Mouse (Mus musculus): ENCODE measurements around the gene Dazap1.

Gene Dazap1

DNA sequence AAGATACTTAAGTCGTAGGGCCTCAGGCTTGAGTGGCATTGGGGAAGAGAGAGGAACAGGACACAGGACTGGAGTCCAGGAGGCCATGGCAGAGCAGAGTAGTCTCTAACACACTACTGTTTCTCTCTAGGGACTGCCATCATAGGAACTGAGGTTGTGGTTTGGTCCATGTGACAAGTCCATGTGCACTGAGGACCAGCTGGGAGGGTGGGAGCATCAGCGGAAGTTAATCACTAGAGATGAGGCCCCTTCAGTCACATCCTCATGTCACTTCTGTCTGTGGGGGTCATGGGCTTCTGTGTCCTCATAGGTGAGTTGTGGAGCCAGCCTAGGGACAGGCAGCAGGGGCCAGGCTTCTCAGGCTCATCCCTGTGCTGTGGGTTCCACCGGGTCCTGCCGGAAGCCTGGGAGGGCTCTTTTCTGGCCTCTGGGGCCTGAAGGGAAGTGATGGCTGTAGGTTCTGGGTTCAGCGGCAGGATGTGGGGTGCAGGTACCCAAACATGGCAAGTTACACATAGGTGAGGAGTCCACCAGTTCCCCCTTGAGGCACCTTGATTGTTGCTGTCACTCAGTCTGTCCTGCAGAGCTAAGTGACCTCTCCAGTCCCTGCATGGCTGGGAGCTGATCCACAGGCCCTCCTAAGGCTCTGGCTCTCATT is 10.0 kb downstream of the Dazap1 start:
- in situ Hi-C loops (cut with MboI, MseI), result no loop called here

GRCm38 (mm10) chr10:80271870-80272585 is 10.7 kb downstream of the Dazap1 start:
- in situ Hi-C loops (cut with MboI, MseI), result no loop called here

DNA sequence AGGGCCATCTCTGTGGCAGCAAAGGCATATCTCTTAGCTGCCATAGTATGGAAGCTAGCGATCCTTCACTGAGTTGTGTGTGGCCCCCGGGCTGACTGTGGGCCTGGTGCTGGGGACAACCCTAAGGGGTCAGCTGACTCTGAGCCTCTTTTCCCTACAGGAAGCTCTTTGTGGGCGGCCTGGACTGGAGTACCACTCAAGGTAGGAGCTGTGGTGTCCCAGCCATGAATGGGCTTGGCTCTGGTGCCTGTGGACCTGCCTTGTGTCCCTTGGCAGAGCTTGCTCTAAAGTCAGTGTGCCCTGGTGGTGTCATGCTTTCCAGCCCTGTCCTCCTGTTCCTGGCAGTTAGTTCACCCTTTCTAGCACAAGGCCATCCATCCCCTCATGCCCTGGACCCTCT is 12.6 kb downstream of the Dazap1 start:
- in situ Hi-C loops (cut with MboI, MseI), result no loop called here

- in situ Hi-C loops (cut with MboI, MseI), result no loop called here
These were observed 15.0 kb downstream of the Dazap1 start for GRCm38 (mm10) chr10:80276238-80276637.

DNA sequence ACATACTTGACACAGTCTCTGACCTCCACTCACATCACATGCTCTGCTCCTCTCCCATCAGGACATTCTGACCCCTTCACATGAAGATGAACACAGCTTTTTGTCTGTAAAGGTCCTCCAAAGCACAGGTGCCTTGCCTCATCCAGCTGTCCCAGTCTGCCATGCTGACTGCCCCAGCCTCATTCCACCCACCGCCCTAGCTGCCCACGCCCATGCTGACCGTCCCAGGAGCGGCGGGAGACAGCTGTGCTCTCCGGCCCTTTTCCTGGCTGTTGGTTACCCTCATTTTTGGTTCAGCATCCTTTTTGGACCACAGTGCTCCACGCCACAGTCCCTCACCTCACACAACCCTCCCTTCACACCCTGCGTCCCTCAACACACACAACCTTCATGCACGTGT is 17.1 kb downstream of the Dazap1 start:
- in situ Hi-C loops (cut with MboI, MseI), result no loop called here

- in situ Hi-C loops (cut with MboI, MseI), result no loop called here
These were observed 18.0 kb downstream of the Dazap1 start for GRCm38 (mm10) chr10:80279273-80279672.

- in situ Hi-C loops (cut with MboI, MseI), result no loop called here
These were observed 20.0 kb downstream of the Dazap1 start for GRCm38 (mm10) chr10:80281304-80281703.

- in situ Hi-C loops (cut with MboI, MseI), result no loop called here
These were observed 20.7 kb downstream of the Dazap1 start for GRCm38 (mm10) chr10:80281921-80282371.

DNA sequence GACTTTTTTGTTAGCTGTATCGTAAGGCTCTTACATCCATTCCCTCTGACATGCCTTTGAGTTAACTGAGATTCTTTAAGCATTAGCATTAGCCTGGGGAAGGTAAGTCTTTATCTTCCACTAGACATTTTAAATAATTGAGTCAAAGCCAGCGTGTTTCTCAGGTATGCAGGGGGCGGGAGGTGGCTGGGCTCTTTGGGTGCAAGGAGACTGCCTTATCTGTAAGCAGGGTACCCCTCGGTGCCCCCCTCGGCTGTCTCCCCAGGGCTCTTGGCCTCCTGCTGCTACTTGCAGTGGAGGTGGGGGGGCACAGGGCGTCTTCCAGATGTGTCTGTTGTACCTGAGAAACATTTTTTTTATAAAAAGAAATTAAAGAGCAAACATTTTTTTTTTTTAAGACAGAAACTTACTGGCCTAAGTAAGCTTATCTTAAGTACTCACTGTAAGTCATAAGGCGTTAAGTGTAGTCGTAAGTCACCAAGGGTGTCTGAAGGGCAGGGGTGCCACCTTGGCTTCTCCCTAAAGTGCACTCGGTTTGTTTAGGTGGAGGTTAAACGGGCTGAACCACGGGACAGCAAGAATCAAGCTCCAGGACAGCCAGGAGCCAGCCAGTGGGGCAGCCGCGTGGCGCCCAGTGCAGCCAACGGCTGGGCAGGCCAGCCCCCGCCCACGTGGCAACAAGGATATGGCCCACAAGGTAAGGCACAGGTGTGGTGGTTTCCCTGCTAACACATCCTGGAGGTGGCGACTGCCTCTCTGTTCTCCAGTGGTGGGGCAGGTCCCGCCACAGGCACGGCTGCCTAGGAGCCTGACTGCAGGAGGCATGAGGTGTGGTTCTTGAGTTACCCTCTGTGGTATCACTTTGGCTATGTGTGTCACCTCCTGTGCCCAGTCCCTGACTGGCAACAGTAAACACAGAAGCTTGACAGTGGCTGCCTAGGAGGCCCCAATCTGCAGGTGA is 21.5 kb downstream of the Dazap1 start:
- in situ Hi-C loops (cut with MboI, MseI), result no loop called here

DNA sequence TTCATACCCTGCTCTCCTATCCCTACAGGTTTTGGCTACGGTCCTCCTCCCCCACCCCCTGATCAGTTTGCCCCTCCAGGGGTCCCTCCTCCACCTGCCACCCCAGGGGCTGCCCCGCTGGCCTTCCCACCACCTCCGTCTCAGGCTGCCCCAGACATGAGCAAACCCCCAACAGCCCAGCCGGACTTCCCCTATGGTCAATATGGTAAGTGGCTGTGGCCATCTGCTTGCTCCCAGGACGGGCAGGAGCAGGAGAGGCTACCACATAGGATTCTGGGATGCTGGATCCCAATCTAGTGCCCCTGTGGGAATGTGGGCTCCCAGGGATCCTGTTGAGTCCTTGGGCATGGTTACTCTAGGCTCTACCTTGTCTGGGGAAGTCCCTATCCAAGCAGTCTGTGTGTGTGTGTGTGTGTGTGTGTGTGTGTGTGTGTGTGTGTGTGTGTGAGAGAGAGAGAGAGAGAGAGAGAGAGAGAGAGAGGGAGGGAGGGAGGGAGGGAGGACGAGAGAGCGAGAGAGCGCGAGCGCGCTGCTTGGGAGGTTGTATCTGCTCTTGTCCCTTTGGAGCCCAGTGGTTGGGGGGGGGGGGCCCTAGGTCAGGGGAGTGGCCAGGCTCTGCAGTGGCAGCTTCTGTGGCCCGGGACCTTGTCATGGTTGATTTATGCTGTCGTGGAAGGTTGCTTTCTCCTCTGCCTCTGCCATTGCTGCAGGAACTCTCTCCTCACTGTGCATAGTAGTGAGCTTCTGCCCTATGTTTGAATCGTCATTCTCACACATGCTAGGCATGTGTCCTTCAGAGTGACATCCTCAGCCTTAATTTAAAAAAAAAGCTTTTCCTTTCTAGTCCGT is 24.2 kb downstream of the Dazap1 start:
- in situ Hi-C loops (cut with MboI, MseI), result no loop called here

- in situ Hi-C loops (cut with MboI, MseI), result no loop called here
These were observed 26.8 kb downstream of the Dazap1 start for GRCm38 (mm10) chr10:80288097-80288496.

DNA sequence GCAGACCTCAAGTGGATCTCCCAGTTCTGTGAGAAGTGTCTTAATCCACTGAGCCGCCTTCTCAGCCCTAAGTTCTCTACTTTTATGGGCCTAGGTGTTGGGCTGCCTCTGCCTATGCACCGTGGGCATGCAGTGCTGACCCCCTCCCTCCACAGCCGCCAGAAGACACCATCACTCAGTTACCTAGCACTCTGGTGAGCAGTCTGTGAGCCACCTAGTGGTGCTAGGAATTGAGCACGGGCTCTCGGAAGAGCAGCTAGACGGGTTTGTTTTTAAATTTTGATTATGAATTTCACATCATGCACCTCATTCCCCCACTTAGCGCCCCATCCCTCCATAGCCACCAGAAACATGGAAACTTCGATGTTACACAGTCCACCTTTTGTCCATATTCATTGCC is 27.4 kb downstream of the Dazap1 start:
- in situ Hi-C loops (cut with MboI, MseI), result no loop called here

GRCm38 (mm10) chr10:80292251-80293146 is 31.2 kb downstream of the Dazap1 start, which contains the start of gene Rps15:
TSS of gene Rps15 (plus strand) at chr10:80292453.
- in situ Hi-C loops (cut with MboI, MseI), result no loop called here

DNA sequence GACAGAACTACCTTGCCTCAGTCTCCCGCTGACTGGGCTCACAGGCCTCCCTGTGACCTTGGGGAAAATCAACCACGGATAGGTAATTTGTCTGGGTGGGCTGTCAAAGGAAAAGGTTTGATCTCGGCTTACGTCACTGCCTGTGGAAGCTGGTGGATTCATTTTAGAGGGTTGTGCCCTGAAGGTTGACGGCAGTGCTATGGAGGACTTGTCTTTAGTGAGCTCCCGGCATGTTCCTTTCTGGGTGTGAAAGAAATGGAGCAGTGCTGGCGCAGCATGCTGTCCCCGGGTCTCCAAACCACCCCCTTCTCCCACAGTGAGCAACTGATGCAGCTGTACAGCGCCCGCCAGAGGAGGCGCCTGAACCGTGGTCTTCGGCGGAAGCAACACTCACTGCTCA is 32.0 kb downstream of the Dazap1 start:
- in situ Hi-C loops (cut with MboI, MseI), result no loop called here

DNA sequence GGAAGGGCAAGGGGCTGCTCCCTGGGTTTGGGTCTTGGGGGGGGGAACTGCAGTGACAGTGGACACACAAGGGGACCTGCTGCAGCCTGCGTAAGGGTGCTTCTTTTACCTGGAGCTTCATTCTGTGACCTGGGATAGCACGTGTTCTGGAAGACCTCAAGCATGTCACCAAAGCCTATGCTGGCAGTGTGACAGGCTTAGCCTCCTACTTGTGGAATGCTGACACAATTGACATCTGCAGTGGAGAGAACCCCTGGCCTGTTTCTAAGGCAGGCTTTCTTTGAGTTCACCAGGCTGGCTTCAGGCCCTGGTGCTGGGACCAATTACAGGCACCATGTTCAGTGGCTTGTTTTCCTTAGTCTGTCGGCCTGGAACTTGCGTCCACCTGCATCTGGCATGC is 33.0 kb downstream of the Dazap1 start:
- in situ Hi-C loops (cut with MboI, MseI), result no loop called here

DNA sequence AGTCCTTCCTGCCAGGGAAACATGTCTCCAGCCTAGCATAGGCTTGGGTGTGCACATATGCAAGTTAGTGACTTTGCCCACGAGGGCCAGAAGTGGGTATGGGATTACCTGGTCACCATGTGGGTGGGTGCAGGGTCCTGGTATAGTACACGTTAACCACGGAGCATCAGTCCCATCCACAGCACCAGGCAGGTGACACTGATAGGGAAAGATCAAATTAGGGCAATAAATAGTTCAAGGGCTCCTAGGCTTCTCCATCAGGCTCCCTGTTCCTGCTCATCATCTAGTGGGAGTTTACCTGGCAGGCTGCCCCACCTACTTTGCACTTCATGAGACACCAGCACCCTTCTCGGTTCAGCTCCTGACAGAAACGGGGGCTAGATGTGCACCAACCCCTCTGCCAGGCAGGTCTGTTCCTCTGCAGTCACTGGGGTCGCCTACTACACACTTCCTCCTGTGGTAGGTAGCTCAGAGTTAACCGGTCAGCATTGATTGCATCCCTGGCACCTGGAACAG is 33.6 kb downstream of the Dazap1 start:
- in situ Hi-C loops (cut with MboI, MseI), result no loop called here

DNA sequence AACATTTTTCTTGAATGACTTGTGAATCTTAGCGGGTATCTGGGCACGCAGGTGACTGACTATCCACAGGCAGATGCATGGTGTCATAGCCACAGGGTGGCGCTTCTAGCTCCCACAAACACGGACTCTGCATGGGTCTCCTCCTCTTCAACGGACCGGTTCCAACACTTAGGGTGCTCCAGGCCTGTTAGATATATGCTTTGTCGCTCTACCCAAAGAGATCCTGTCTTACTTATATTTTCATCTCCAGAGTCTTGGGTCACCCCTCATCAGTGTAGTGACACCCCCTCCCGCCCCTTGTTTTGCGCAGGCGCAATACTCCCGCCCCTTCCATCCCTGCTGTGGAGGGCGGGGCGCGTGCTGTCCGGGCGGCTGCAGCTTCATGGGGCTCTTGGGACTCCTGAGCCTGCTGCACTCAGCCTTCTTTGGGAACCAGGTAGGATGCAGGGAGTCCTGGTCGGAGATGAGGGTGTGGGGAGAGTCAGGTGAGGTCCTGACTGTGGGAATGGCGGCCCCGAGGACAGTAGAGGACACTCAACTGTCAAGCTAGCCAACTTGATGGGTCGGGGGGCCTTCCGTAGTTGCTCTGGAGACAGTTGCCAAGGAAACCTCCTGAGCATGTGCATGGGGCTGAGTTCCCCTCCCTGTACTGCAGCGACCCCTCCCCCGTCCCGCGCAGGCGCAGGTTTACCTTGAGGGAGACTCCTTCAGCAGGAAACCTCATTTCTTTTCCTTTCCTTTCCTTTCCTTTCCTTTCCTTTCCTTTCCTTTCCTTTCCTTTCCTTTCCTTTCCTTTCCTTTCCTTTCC is 34.5 kb downstream of the Dazap1 start, which contains the start of gene Apc2:
Gene Apc2 (plus strand): TSS at position 360 of the 808 bp plus-strand sequence.
- in situ Hi-C loops (cut with MboI, MseI), result no loop called here

- in situ Hi-C loops (cut with MboI, MseI), result no loop called here
These were observed 35.5 kb downstream of the Dazap1 start for GRCm38 (mm10) chr10:80296824-80297223.

Measured in regulatory T cell (primary cell).